Mouse (Mus musculus): Measurements from ENCODE around the gene Zfp69. TPM values are rescaled to one million over a fixed set of nuclear protein-coding genes. Genes with fewer than 3 reads are reported as not detected.

Gene Zfp69
- 4.2 TPM for polyA plus RNA-seq (2017; shearing (Covaris generic))

DNA sequence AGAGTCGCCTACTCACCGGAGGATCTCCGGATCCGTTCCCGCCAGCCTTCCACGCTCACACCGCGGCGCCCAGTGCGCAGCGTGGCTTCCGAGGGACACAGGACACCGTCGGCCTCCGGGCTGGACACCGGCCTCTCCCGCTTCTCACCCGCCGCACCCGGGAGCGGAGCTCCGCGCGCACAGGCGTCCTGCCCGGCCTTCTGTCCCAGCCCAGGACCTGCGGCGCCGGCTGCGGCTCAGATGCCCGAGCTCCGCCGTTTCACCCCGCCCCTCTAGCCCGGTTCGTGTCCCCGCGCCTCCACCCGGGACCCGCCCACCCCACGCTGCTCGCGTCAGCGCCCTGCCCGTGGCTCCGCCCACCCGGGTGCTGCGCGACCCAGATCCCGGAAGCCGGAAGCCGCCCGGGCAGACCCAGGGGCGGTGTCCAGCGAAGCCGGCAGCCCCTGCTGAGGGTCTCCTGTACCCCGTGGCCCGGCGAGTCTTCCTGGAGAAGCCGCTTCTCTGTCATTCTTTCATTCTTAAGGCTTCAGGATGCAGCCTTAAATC lies at the start of gene Zfp69:
Gene Zfp69, minus strand, starts transcription at position 272 of the 546 bp plus-strand sequence.

DNA sequence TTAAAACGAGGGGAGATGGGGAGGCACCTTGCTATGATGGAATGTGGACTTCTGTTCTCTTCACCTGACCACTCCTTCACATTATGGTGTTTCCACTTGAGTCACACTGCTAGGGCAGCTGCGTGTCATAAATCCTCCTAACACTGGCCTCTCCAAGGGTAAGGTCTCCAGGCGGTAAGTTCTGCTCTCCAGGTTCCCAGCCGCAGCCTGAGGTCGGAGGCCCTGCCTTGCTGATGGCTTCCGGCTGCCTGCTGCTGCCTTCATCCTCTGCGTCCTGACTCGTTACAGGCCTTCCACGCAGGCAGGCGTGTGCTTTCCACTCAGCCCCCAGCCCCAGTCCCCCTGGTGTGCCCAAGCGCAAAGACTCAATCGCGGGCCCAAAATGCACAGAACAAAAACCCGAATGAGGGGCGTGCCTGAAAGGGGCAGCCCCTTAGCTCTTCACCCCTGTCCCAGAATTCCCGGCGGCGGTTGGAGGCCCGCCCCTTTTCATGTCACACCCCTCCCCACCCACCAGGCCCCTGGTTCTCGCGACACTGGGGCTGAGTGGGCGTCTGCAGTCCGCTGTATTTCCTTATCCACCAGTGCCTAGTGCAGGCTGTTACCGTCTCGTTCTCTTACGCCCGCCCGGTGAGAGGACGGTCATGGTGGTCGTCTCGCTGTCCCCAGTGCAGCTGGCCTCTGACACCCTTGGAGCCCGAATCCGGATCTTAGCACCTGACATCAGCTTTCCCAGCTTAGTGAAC lies 26.8 kb downstream of the Zfp69 start, which contains the start of gene Exo5:
Gene Exo5, minus strand, starts transcription at position 464 of the 746 bp plus-strand sequence.

Other genes starting within 250 kb of the Zfp69 start
- not detected for gene Kcnq4, start 203.1 kb downstream of the Zfp69 start, polyA plus RNA-seq (2017; shearing (Covaris generic))
- 113 TPM for gene Nfyc, start 120.1 kb downstream of the Zfp69 start, polyA plus RNA-seq (2017; shearing (Covaris generic))
- gene Rims3, start 96.9 kb downstream of the Zfp69 start, polyA plus RNA-seq (2017; shearing (Covaris generic)), result 2.0 TPM
- 11.9 TPM for gene Exo5, start 26.7 kb downstream of the Zfp69 start, polyA plus RNA-seq (2017; shearing (Covaris generic))
- 81.1 TPM for gene Smap2, start 65.5 kb upstream of the Zfp69 start, polyA plus RNA-seq (2017; shearing (Covaris generic))
- gene Col9a2, start 87.7 kb upstream of the Zfp69 start, polyA plus RNA-seq (2017; shearing (Covaris generic)), result not detected
- gene Zmpste24, start 146.5 kb upstream of the Zfp69 start, polyA plus RNA-seq (2017; shearing (Covaris generic)), result 32.3 TPM
- not detected for gene Tmco2, start 157.5 kb upstream of the Zfp69 start, polyA plus RNA-seq (2017; shearing (Covaris generic))